Mouse (Mus musculus) brain, adult 2 months (tissue): Measurements from ENCODE around the gene C1qtnf4.
A peak's percentile ranks its signal among the peaks of the same experiment; 100 is the strongest.

Source experiments
- DNase-seq: peaks from one replicate; pipeline ENCODE4 v3.0.0; 2011; ENCODE audit warnings: low read depth, low spot score

C1qtnf4 gene

GRCm38 (mm10) chr2:90885218-90886041 is at the start of gene C1qtnf4:
Gene C1qtnf4 (plus strand): TSS chr2:90885860.
- DNase-seq: peak; percentile 74

- no peak for DNase-seq
These were observed 47.0 kb upstream of the C1qtnf4 start for GRCm38 (mm10) chr2:90838621-90839020.

- DNase-seq: peak; percentile 82
These were observed 42.0 kb upstream of the C1qtnf4 start for GRCm38 (mm10) chr2:90843666-90844065.

- no peak for DNase-seq
These were observed 41.4 kb upstream of the C1qtnf4 start for GRCm38 (mm10) chr2:90844262-90844661.

- no peak for DNase-seq
These were observed 40.4 kb upstream of the C1qtnf4 start for GRCm38 (mm10) chr2:90845234-90845633.

GRCm38 (mm10) chr2:90846171-90846570 is 39.5 kb upstream of the C1qtnf4 start:
- peak; percentile 27 for DNase-seq

GRCm38 (mm10) chr2:90846597-90846954 is 39.1 kb upstream of the C1qtnf4 start:
- DNase-seq: no peak

- peak; percentile 98 for DNase-seq
These were observed 38.5 kb upstream of the C1qtnf4 start, which contains the start of gene Mtch2 for GRCm38 (mm10) chr2:90846955-90847680. Gene Mtch2 (plus strand): TSS chr2:90847155.

- DNase-seq: peak; percentile 53
These were observed 38.0 kb upstream of the C1qtnf4 start for GRCm38 (mm10) chr2:90847681-90848050.

- no peak for DNase-seq
These were observed 37.3 kb upstream of the C1qtnf4 start for GRCm38 (mm10) chr2:90848331-90848730.

GRCm38 (mm10) chr2:90850401-90850800 is 35.3 kb upstream of the C1qtnf4 start:
- DNase-seq: peak; percentile 98

- no peak for DNase-seq
These were observed 24.2 kb upstream of the C1qtnf4 start for GRCm38 (mm10) chr2:90861486-90861885.

GRCm38 (mm10) chr2:90864184-90864583 is 21.5 kb upstream of the C1qtnf4 start:
- peak; percentile 57 for DNase-seq

- peak; percentile 94 for DNase-seq
These were observed 19.1 kb upstream of the C1qtnf4 start for GRCm38 (mm10) chr2:90866524-90866923.

- peak; percentile 95 for DNase-seq
These were observed 15.5 kb upstream of the C1qtnf4 start for GRCm38 (mm10) chr2:90870136-90870601.

- DNase-seq: peak; percentile 89
These were observed 14.3 kb upstream of the C1qtnf4 start for GRCm38 (mm10) chr2:90871180-90871961.

GRCm38 (mm10) chr2:90874025-90874424 is 11.6 kb upstream of the C1qtnf4 start:
- peak; percentile 92 for DNase-seq

- no peak for DNase-seq
These were observed 10.4 kb upstream of the C1qtnf4 start for GRCm38 (mm10) chr2:90875239-90875638.

GRCm38 (mm10) chr2:90877584-90878259 is 7.9 kb upstream of the C1qtnf4 start:
- peak; percentile 70 for DNase-seq

GRCm38 (mm10) chr2:90879419-90879818 is 6.2 kb upstream of the C1qtnf4 start:
- DNase-seq: no peak

GRCm38 (mm10) chr2:90880144-90880785 is 5.4 kb upstream of the C1qtnf4 start:
- DNase-seq: no peak
